Mouse (Mus musculus) lung, postnatal 0 days (tissue): ENCODE data around the gene Crebrf.

Source experiments
- CTCF ChIP-seq: IDR thresholded peaks from 2 replicates; pipeline ENCODE4 v1.5.1; 2016; ENCODE audit warnings: antibody characterized with exemption, mild to moderate bottlenecking
- EP300 ChIP-seq: IDR thresholded peaks from 2 replicates; pipeline ENCODE4 v1.6.1; 2016; ENCODE audit warnings: antibody characterized with exemption, mild to moderate bottlenecking, control low read depth

DNA sequence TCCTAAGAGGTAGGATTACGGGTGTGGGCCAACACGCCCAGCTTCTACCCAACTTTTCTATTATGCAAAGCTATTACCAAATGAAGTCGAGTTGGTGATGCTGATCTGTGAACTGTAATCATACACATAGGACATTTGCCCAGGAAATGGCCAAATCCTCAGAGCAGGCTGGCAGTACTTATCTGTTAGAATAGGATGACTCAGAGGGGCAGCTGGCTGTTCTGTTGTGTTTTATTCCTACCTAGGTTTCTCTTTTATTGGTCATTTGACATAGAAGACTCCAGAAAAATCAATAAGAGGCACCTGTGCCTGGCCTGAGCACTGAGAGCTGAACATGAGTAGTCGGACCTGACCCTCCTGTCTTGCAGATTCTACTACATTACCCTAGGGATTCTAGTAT is 12.8 kb upstream of the Crebrf start:
- TF ChIP-seq EP300 = no peak
- no peak for TF ChIP-seq CTCF
